In the genomic region with DNA sequence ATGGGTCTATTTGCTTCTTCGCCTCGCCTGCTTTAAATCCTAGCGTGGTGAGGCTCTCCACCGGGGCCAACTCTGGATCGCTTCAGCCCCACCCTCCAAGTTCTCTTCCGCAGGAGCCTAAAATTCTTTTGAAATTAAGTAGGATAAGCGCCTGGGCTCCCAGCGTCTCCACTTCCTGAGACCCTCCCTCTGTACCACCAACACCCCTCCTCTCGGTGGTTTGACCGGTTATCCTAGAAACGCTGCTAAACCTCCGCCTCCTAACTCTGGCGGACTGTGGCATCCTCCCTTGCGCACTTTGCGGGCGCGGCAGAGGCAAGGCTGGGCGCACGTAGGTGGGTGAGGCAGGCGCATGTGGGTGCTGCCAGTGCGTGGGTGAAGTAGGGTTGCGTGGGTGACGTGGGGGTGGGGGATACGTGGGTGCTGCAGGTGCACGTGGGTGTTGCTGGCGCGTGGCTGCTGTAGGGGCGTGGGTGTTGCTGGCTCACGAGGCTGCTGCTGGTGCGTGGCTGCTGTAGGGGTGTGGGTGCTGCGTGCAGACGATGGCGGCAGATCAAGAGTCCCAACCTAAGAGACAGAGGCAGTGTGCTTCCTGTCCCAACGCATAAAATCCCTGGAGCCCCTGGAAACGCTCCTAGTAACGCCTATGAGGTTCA, we compare ENCODE assay signal across 8 mouse cellular contexts. TPM values are rescaled to one million over a fixed set of nuclear protein-coding genes. Genes with fewer than 3 reads are reported as not detected.
DNase-seq lines count a peak whose midpoint lies in the region; ATAC-seq and TF ChIP-seq lines count a peak whose summit lies in the region.

No protein-coding gene starts in this region.

- no peaks in the 10 kb centered on the region for H3K36me3 ChIP-seq in heart, embryonic 13.5 days
- H3K36me3 ChIP-seq in neural tube, embryonic 12.5 days: no peaks in the 10 kb centered on the region
- H3K36me3 ChIP-seq in thymus, adult 2 months (ENCODE audit: control insufficient read depth, insufficient read depth, low read length): no peaks in the 10 kb centered on the region

- H3K9me3 ChIP-seq in heart, embryonic 13.5 days: no peaks in the 10 kb centered on the region
- H3K9me3 ChIP-seq in neural tube, embryonic 12.5 days: 0 out of 2 replicates have a peak, but pooled peaks cover 5% of the 10 kb centered on the region

- no peak overlapping the region for H3K27ac ChIP-seq in heart, embryonic 13.5 days (replicated peaks)
- H3K27ac ChIP-seq in left cerebral cortex, adult 2 months: peak overlapping the region; percentile 80
- H3K27ac ChIP-seq in neural tube, embryonic 12.5 days: no peak overlapping the region
- H3K27ac ChIP-seq in thymus, adult 2 months (ENCODE audit: control insufficient read depth, insufficient read depth, low read length): no peak overlapping the region

- peaks cover 8% of the 10 kb centered on the region; the same call in 1 of the 2 replicates for H3K4me1 ChIP-seq in heart, embryonic 13.5 days
- H3K4me1 ChIP-seq in neural tube, embryonic 12.5 days: peaks cover 7% of the 10 kb centered on the region; the same call in 1 of the 2 replicates
- peaks cover 5% of the 10 kb centered on the region for H3K4me1 ChIP-seq in thymus, adult 2 months (replicated peaks; ENCODE audit: control insufficient read depth, insufficient read depth, low read length)

- peak overlapping the region; percentile 90 for H3K4me2 ChIP-seq in heart, embryonic 13.5 days
- H3K4me2 ChIP-seq in neural tube, embryonic 12.5 days (replicated peaks): peak overlapping the region; percentile 94

- ATAC-seq in heart, embryonic 13.5 days (ENCODE audit: extremely low read depth, insufficient number of reproducible peaks, low FRiP score, low TSS enrichment): no peak
- ATAC-seq in neural tube, embryonic 12.5 days (ENCODE audit: low FRiP score, low read depth): peak; percentile 56

- intact Hi-C loops in left cerebral cortex, adult 2 months (cut with DNase I): no loop called here

- TF ChIP-seq POLR2A in thymus, adult 2 months (IDR thresholded peaks at IDR 0.05; ENCODE audit: control insufficient read depth, extremely low read depth, insufficient read depth, low read length, poor library complexity): no peak

- no peak for DNase-seq in heart, postnatal 4 days
- peak; percentile 19 for DNase-seq in T-cell, adult 2 months (ENCODE audit: low spot score)
- DNase-seq in frontal cortex, postnatal 36 days (ENCODE audit: low spot score in 2 of 2): peak; percentile 43 to 53
- peak; percentile 47 to 57 for DNase-seq in left cerebral cortex, adult 2 months (ENCODE audit: extremely low spot score in 1 of 2, low spot score in 2 of 2)
- DNase-seq in thymus, adult 2 months: no peak
- no peak for DNase-seq in cerebellum, postnatal 14 days

- TF ChIP-seq CTCF in left cerebral cortex, adult 2 months (IDR thresholded peaks at IDR 0.05): no peak
- no peak for TF ChIP-seq CTCF in thymus, adult 2 months (IDR thresholded peaks at IDR 0.05; ENCODE audit: borderline replicate concordance, control insufficient read depth, extremely low read depth, insufficient read depth, low read length, poor library complexity)

- H3K9ac ChIP-seq in heart, embryonic 13.5 days: peak overlapping the region; percentile 72
- peak overlapping the region; percentile 57 for H3K9ac ChIP-seq in neural tube, embryonic 12.5 days

- H3K4me3 ChIP-seq in heart, embryonic 13.5 days: peak overlapping the region; percentile 52
- H3K4me3 ChIP-seq in left cerebral cortex, adult 2 months: peak overlapping the region; percentile 48
- peak overlapping the region; percentile 42 for H3K4me3 ChIP-seq in neural tube, embryonic 12.5 days
- no peak overlapping the region for H3K4me3 ChIP-seq in thymus, adult 2 months (ENCODE audit: control insufficient read depth, insufficient read depth, low read length)

- peaks cover 22% of the 10 kb centered on the region for H3K27me3 ChIP-seq in heart, embryonic 13.5 days (replicated peaks)
- peaks cover 20% of the 10 kb centered on the region for H3K27me3 ChIP-seq in neural tube, embryonic 12.5 days (replicated peaks)
- 0 out of 2 replicates have a peak, but pooled peaks cover 4% of the 10 kb centered on the region for H3K27me3 ChIP-seq in thymus, adult 2 months (ENCODE audit: control insufficient read depth, insufficient read depth, low read length)

- under 1% methylated on average over 36 of the region's 36 CpGs for WGBS in heart, embryonic 13.5 days
- under 1% methylated on average over 36 of the region's 36 CpGs for WGBS in neural tube, embryonic 12.5 days
- 4% methylated on average over 36 of the region's 36 CpGs for WGBS in thymus, adult 2 months

RNA-seq across cellular contexts. Expression of gene Shc3, which starts 25.6 kb away (rescaled TPM):
- polyA plus RNA-seq in heart, embryonic 13.5 days (2015; fragmentation: Nextera tagmentation; extraction: Ambion mirVana): 0.13 and 0.15 TPM in 2 replicates
- 1 to 10 TPM; 3.9 to 4.0 TPM for total RNA-seq in heart, postnatal 4 days (2021)
- total RNA-seq in left cerebral cortex, adult 2 months (2021): 100 to 1,000 TPM; 234 to 242 TPM
- 4.5 and 5.4 TPM in 2 replicates for polyA plus RNA-seq in neural tube, embryonic 12.5 days (2016; fragmentation: Nextera tagmentation; extraction: Ambion mirVana)
- 0.57 and 0.69 TPM in 2 replicates for polyA plus RNA-seq in thymus, adult 2 months (2012; rRNA removed)

RNA-seq across cellular contexts. Expression of gene Cks2, which starts 50.2 kb away (rescaled TPM):
- polyA plus RNA-seq in heart, embryonic 13.5 days (2015; fragmentation: Nextera tagmentation; extraction: Ambion mirVana): 272 and 303 TPM in 2 replicates
- total RNA-seq in heart, postnatal 4 days (2021): 10 to 100 TPM; 76.8 to 86.6 TPM
- 1 to 10 TPM; 1.4 to 1.7 TPM for total RNA-seq in left cerebral cortex, adult 2 months (2021)
- polyA plus RNA-seq in neural tube, embryonic 12.5 days (2016; fragmentation: Nextera tagmentation; extraction: Ambion mirVana): 177 and 181 TPM in 2 replicates
- polyA plus RNA-seq in thymus, adult 2 months (2012; rRNA removed): 85.3 and 86.2 TPM in 2 replicates

RNA-seq across cellular contexts. Expression of gene Secisbp2, which starts 56.7 kb away (rescaled TPM):
- polyA plus RNA-seq in heart, embryonic 13.5 days (2015; fragmentation: Nextera tagmentation; extraction: Ambion mirVana): 22.9 and 24.7 TPM in 2 replicates
- total RNA-seq in heart, postnatal 4 days (2021): 10 to 100 TPM; 22.3 to 23.0 TPM
- total RNA-seq in left cerebral cortex, adult 2 months (2021): 10 to 100 TPM; 18.7 to 19.1 TPM
- 25.9 and 33.3 TPM in 2 replicates for polyA plus RNA-seq in neural tube, embryonic 12.5 days (2016; fragmentation: Nextera tagmentation; extraction: Ambion mirVana)
- 50.1 and 50.8 TPM in 2 replicates for polyA plus RNA-seq in thymus, adult 2 months (2012; rRNA removed)

Comparison
In these comparisons a context has a peak if more than half of its experiments do, and no peak if none do; other contexts are left out.
1. DNase-seq: peak in T-cell, adult 2 months (single experiment), frontal cortex, postnatal 36 days (2 of 2) and left cerebral cortex, adult 2 months (2 of 2); none in heart, postnatal 4 days (single experiment), thymus, adult 2 months (single experiment) and cerebellum, postnatal 14 days (0 of 2).